Comparison of ENCODE assay signal across 12 mouse cellular contexts in genomic region chr5:118649215-118650006, GRCm38 (mm10).
DNase-seq lines count a peak whose midpoint lies in the region; ATAC-seq and TF ChIP-seq lines count a peak whose summit lies in the region.
"Had no signal": no experiment of that assay in that cellular context is flagged by ENCODE, and none has a peak within 500 bp of the region (broad histone marks: within the 10 kb centered on the region; RNA-seq: fewer than 3 reads in every experiment).

No protein-coding gene starts in this region.

- no peak for ATAC-seq in liver, embryonic 12.5 days
- peak; percentile 53; the same call in 1 of the 2 replicates for ATAC-seq in kidney, embryonic 14.5 days (ENCODE audit: low FRiP score, low TSS enrichment)
- ATAC-seq in heart, embryonic 12.5 days (ENCODE audit: insufficient number of reproducible peaks, low FRiP score): no peak
- no peak for ATAC-seq in monocyte, adult 5-6 weeks (replicated peaks; ENCODE audit: insufficient number of reproducible peaks, low FRiP score, low TSS enrichment, poor library complexity, severe bottlenecking)

- no peak overlapping the region for H3K4me3 ChIP-seq in liver, adult 2 months (ENCODE audit: insufficient read depth, low read depth, low read length)
- H3K4me3 ChIP-seq in liver, embryonic 12.5 days: no peak overlapping the region
- no peak overlapping the region for H3K4me3 ChIP-seq in kidney, embryonic 14.5 days (ENCODE audit: low read length)
- H3K4me3 ChIP-seq in heart, embryonic 12.5 days: no peak overlapping the region
- H3K4me3 ChIP-seq: embryonic facial prominence, embryonic 13.5 days; hindbrain, embryonic 10.5 days; neural tube, embryonic 15.5 days had no signal

- H3K4me2 ChIP-seq in liver, embryonic 12.5 days: no peak overlapping the region
- H3K4me2 ChIP-seq in kidney, embryonic 14.5 days (replicated peaks; ENCODE audit: low read depth, low read length): no peak overlapping the region
- H3K4me2 ChIP-seq in heart, embryonic 12.5 days: no peak overlapping the region
- H3K4me2 ChIP-seq: embryonic facial prominence, embryonic 13.5 days; neural tube, embryonic 15.5 days had no signal

- peaks cover 41% of the 10 kb centered on the region; the same call in 1 of the 2 replicates for H3K79me2 ChIP-seq in liver, adult 2 months (ENCODE audit: control insufficient read depth, insufficient read depth, low read length)

- H3K4me1 ChIP-seq in liver, adult 2 months (ENCODE audit: control insufficient read depth, insufficient read depth, low read length): peaks cover 12% of the 10 kb centered on the region; the same call in 1 of the 2 replicates
- peaks cover 66% of the 10 kb centered on the region for H3K4me1 ChIP-seq in liver, embryonic 12.5 days
- H3K4me1 ChIP-seq in kidney, embryonic 14.5 days (ENCODE audit: control insufficient read depth, insufficient read depth, low read length): peaks cover 21% of the 10 kb centered on the region
- peaks cover 50% of the 10 kb centered on the region for H3K4me1 ChIP-seq in heart, embryonic 12.5 days (replicated peaks)

- no peaks in the 10 kb centered on the region for H3K36me3 ChIP-seq in liver, adult 2 months (ENCODE audit: control insufficient read depth, insufficient read depth, low read length)
- H3K36me3 ChIP-seq in liver, embryonic 12.5 days: no peaks in the 10 kb centered on the region
- H3K36me3 ChIP-seq in kidney, embryonic 14.5 days (ENCODE audit: control insufficient read depth, insufficient read depth, low read length): no peaks in the 10 kb centered on the region
- no peaks in the 10 kb centered on the region for H3K36me3 ChIP-seq in heart, embryonic 12.5 days
- H3K36me3 ChIP-seq: embryonic facial prominence, embryonic 13.5 days; hindbrain, embryonic 10.5 days; neural tube, embryonic 15.5 days had no signal

- H3K9ac ChIP-seq in liver, adult 2 months (ENCODE audit: low read depth, low read length): no peak overlapping the region
- no peak overlapping the region for H3K9ac ChIP-seq in liver, embryonic 12.5 days
- H3K9ac ChIP-seq in kidney, embryonic 14.5 days (ENCODE audit: low read depth, low read length): no peak overlapping the region
- H3K9ac ChIP-seq in heart, embryonic 12.5 days: no peak overlapping the region
- H3K9ac ChIP-seq: embryonic facial prominence, embryonic 13.5 days; neural tube, embryonic 15.5 days had no signal

- no peaks in the 10 kb centered on the region for H3K9me3 ChIP-seq in liver, embryonic 12.5 days (replicated peaks)
- H3K9me3 ChIP-seq in kidney, embryonic 14.5 days (ENCODE audit: control insufficient read depth, low read length): no peaks in the 10 kb centered on the region
- H3K9me3 ChIP-seq in heart, embryonic 12.5 days (replicated peaks): no peaks in the 10 kb centered on the region
- H3K9me3 ChIP-seq: embryonic facial prominence, embryonic 13.5 days; hindbrain, embryonic 10.5 days; neural tube, embryonic 15.5 days had no signal

- DNase-seq in liver, adult 2 months (ENCODE audit: extremely low read depth, low read depth, low spot score): peak; percentile 90
- DNase-seq in gonadal fat pad, adult 2 months (ENCODE audit: low read depth): peak; percentile 26
- DNase-seq in mesoderm, embryonic 11.5 days (ENCODE audit: low read depth, low spot score): peak; percentile 34
- DNase-seq: cerebellum, adult 9-10 months; lung, adult 2 months had no signal

- H3K27me3 ChIP-seq in liver, adult 2 months (ENCODE audit: control insufficient read depth, insufficient read depth, low read length): no peaks in the 10 kb centered on the region
- H3K27me3 ChIP-seq in liver, embryonic 12.5 days (replicated peaks): no peaks in the 10 kb centered on the region
- H3K27me3 ChIP-seq in kidney, embryonic 14.5 days (ENCODE audit: control insufficient read depth, insufficient read depth, low read length): no peaks in the 10 kb centered on the region
- H3K27me3 ChIP-seq in heart, embryonic 12.5 days (replicated peaks): no peaks in the 10 kb centered on the region
- H3K27me3 ChIP-seq: embryonic facial prominence, embryonic 13.5 days; neural tube, embryonic 15.5 days had no signal

- H3K27ac ChIP-seq in liver, adult 2 months (replicated peaks; ENCODE audit: insufficient read depth, low read depth, low read length): no peak overlapping the region
- H3K27ac ChIP-seq in liver, embryonic 12.5 days: no peak overlapping the region
- H3K27ac ChIP-seq in kidney, embryonic 14.5 days (ENCODE audit: low read depth, low read length): no peak overlapping the region; the same call in 1 of the 2 replicates
- no peak overlapping the region for H3K27ac ChIP-seq in heart, embryonic 12.5 days (ENCODE audit: poor library complexity, severe bottlenecking)
- H3K27ac ChIP-seq: embryonic facial prominence, embryonic 13.5 days; hindbrain, embryonic 10.5 days; neural tube, embryonic 15.5 days had no signal

- WGBS in liver, adult 2 months: 57% methylated on average over 10 of the region's 10 CpGs
- 83% methylated on average over 10 of the region's 10 CpGs for WGBS in liver, embryonic 12.5 days (ENCODE audit: insufficient replicate concordance)
- WGBS in kidney, embryonic 14.5 days: 74% methylated on average over 10 of the region's 10 CpGs
- WGBS in heart, embryonic 12.5 days: 80% methylated on average over 10 of the region's 10 CpGs

- no peak for TF ChIP-seq CTCF in liver, adult 2 months (IDR thresholded peaks at IDR 0.05; ENCODE audit: low read depth, low read length)

- TF ChIP-seq POLR2A in liver, adult 2 months (IDR thresholded peaks at IDR 0.05; ENCODE audit: extremely low read depth, insufficient read depth, low read length): no peak

Comparison
In these comparisons a context has a peak if more than half of its experiments do, and no peak if none do; other contexts are left out.
1. DNase-seq: peak in every context shown above with its lines; median percentile 90 in liver, adult 2 months; 34 in mesoderm, embryonic 11.5 days; 26 in gonadal fat pad, adult 2 months.